Mouse (Mus musculus): Measurements from ENCODE around the gene Gm2000.

DNA sequence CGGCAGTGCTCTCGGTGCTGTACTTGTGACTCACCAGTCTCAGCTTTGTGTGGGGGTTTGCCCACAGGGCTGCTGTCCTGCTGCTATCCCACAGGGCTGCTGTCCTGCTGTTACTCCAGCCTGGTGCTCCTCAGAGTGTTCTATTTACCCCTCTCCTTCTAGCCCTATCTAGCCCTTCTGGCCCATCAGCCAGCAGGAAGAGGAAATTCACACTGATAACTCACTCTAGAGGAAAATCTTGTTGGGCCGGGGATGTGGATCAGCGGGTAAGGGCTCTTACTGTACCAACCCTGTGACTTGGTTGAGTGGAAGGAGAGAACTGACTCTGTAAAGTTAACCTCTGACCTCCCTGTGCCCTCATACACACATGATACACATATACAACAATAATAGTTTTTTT, 27.3 kb downstream of the Gm2000 start:
- TF ChIP-seq POLR2A (IDR thresholded peaks at IDR 0.05; ENCODE audit: insufficient read length, low read depth): no peak
- TF ChIP-seq POLR2AphosphoS2 (IDR thresholded peaks at IDR 0.05; ENCODE audit: insufficient read length, low read depth): no peak
- no peak for TF ChIP-seq TCF12 (IDR thresholded peaks at IDR 0.05; ENCODE audit: insufficient read depth, poor library complexity, severe bottlenecking)
- TF ChIP-seq MYOG (IDR thresholded peaks at IDR 0.05; ENCODE audit: control insufficient read depth in 1 of 3, insufficient read depth in 1 of 3, insufficient read length in 2 of 3, low read depth in 2 of 3): no peak
- no peak for TF ChIP-seq MAX (IDR thresholded peaks at IDR 0.05; ENCODE audit: low read depth)
- TF ChIP-seq USF1 (IDR thresholded peaks at IDR 0.05; ENCODE audit: low read depth): no peak
- no peak for TF ChIP-seq TCF3 (IDR thresholded peaks at IDR 0.05; ENCODE audit: insufficient read length, low read depth)
- no peak for TF ChIP-seq CEBPB (IDR thresholded peaks at IDR 0.05; ENCODE audit: insufficient read depth, poor library complexity, severe bottlenecking)
- TF ChIP-seq E2F4 (IDR thresholded peaks at IDR 0.05; ENCODE audit: insufficient read depth): no peak
- no peak for TF ChIP-seq MYOD1 (IDR thresholded peaks at IDR 0.05; ENCODE audit: control insufficient read depth in 1 of 3, insufficient read length in 2 of 3, low read depth in 2 of 3)
